Comparison of ENCODE assay signal across 32 mouse cellular contexts in genomic region chr5:135039541-135039940, GRCm38 (mm10). TPM values are rescaled to one million over a fixed set of nuclear protein-coding genes. Genes with fewer than 3 reads are reported as not detected.
DNase-seq lines count a peak whose midpoint lies in the region; ATAC-seq and TF ChIP-seq lines count a peak whose summit lies in the region.
"Had no signal": no experiment of that assay in that cellular context is flagged by ENCODE, and none has a peak within 500 bp of the region (broad histone marks: within the 10 kb centered on the region; RNA-seq: fewer than 3 reads in every experiment).

No protein-coding gene starts in this region.

- H3K4me1 ChIP-seq in forebrain, postnatal 0 days (ENCODE audit: insufficient read depth) = no peaks in the 10 kb centered on the region
- H3K4me1 ChIP-seq in forebrain, embryonic 15.5 days = no peaks in the 10 kb centered on the region
- H3K4me1 ChIP-seq in hindbrain, embryonic 16.5 days (ENCODE audit: control insufficient read depth, insufficient read depth, low read depth, low read length) = no peaks in the 10 kb centered on the region
- H3K4me1 ChIP-seq in hindbrain, postnatal 0 days (ENCODE audit: insufficient read depth, low read length) = no peaks in the 10 kb centered on the region
- peaks cover 53% of the 10 kb centered on the region for H3K4me1 ChIP-seq in liver, embryonic 12.5 days
- H3K4me1 ChIP-seq in olfactory bulb, adult 2 months (ENCODE audit: control insufficient read depth, insufficient read depth, low read length) = peaks cover 41% of the 10 kb centered on the region
- H3K4me1 ChIP-seq: lung, embryonic 15.5 days; midbrain, embryonic 12.5 days had no signal

- no peak for TF ChIP-seq CTCF in forebrain, postnatal 0 days (IDR thresholded peaks at IDR 0.05; ENCODE audit: low read depth)
- no peak for TF ChIP-seq CTCF in hindbrain, postnatal 0 days (IDR thresholded peaks at IDR 0.05; ENCODE audit: low read depth)
- TF ChIP-seq CTCF in olfactory bulb, adult 2 months (IDR thresholded peaks at IDR 0.05; ENCODE audit: insufficient read depth, low read depth, low read length) = no peak

- no peak overlapping the region for H3K4me3 ChIP-seq in forebrain, postnatal 0 days (ENCODE audit: low read depth, low read length)
- H3K4me3 ChIP-seq in forebrain, embryonic 15.5 days = no peak overlapping the region
- no peak overlapping the region for H3K4me3 ChIP-seq in hindbrain, embryonic 16.5 days (ENCODE audit: low read length)
- H3K4me3 ChIP-seq in hindbrain, postnatal 0 days (ENCODE audit: low read length) = no peak overlapping the region
- H3K4me3 ChIP-seq in liver, embryonic 12.5 days = no peak overlapping the region
- no peak overlapping the region for H3K4me3 ChIP-seq in olfactory bulb, adult 2 months (ENCODE audit: insufficient read depth, low read depth, low read length)
- H3K4me3 ChIP-seq: embryonic facial prominence, embryonic 15.5 days; forebrain, embryonic 12.5 days; gastrocnemius, adult 2 months; heart, adult 2 months; heart, embryonic 15.5 days; hindbrain, embryonic 13.5 days; limb, embryonic 12.5 days; liver, embryonic 15.5 days; lung, embryonic 15.5 days; midbrain, embryonic 12.5 days; myocyte; neural tube, embryonic 12.5 days had no signal

- no peak for DNase-seq in forebrain, postnatal 0 days
- DNase-seq in hindbrain, postnatal 0 days (ENCODE audit: low spot score) = no peak
- no peak for DNase-seq in liver
- no peak for DNase-seq in layer of hippocampus, adult 11-12 months (ENCODE audit: low spot score)
- DNase-seq: adrenal gland, adult 8-10 months; cerebellum, adult 11 months; cerebellum, adult 9-10 months; gastrocnemius, adult 2 months; gastrocnemius, postnatal 36 days; heart, adult 2 months; heart, postnatal 4 days; kidney, adult 11 months; kidney, postnatal 36 days; lung, postnatal 36 days; thymus, adult 18-20 months; thymus, postnatal 25 days had no signal

- no peaks in the 10 kb centered on the region for H3K27me3 ChIP-seq in forebrain, postnatal 0 days (ENCODE audit: insufficient read depth, low read length)
- H3K27me3 ChIP-seq in forebrain, embryonic 15.5 days = no peaks in the 10 kb centered on the region
- H3K27me3 ChIP-seq in hindbrain, embryonic 16.5 days (replicated peaks; ENCODE audit: control insufficient read depth, insufficient read depth, low read length) = no peaks in the 10 kb centered on the region
- H3K27me3 ChIP-seq in hindbrain, postnatal 0 days (ENCODE audit: insufficient read depth, low read length) = no peaks in the 10 kb centered on the region
- no peaks in the 10 kb centered on the region for H3K27me3 ChIP-seq in liver, embryonic 12.5 days (replicated peaks)
- H3K27me3 ChIP-seq: embryonic facial prominence, embryonic 15.5 days; heart, embryonic 15.5 days; hindbrain, embryonic 13.5 days; limb, embryonic 12.5 days; liver, embryonic 15.5 days; lung, embryonic 15.5 days; neural tube, embryonic 12.5 days had no signal

- H3K36me3 ChIP-seq in forebrain, postnatal 0 days (ENCODE audit: insufficient read depth) = peaks cover 15% of the 10 kb centered on the region
- H3K36me3 ChIP-seq in forebrain, embryonic 15.5 days = no peaks in the 10 kb centered on the region
- H3K36me3 ChIP-seq in hindbrain, embryonic 16.5 days (ENCODE audit: control insufficient read depth, insufficient read depth, low read length) = peaks cover 16% of the 10 kb centered on the region
- peaks cover 14% of the 10 kb centered on the region for H3K36me3 ChIP-seq in hindbrain, postnatal 0 days (ENCODE audit: insufficient read depth, low read length)
- H3K36me3 ChIP-seq in liver, embryonic 12.5 days = peaks cover 6% of the 10 kb centered on the region
- H3K36me3 ChIP-seq: liver, embryonic 15.5 days had no signal

- no peak overlapping the region for H3K9ac ChIP-seq in forebrain, postnatal 0 days
- H3K9ac ChIP-seq in forebrain, embryonic 15.5 days (replicated peaks) = no peak overlapping the region
- H3K9ac ChIP-seq in hindbrain, embryonic 16.5 days (ENCODE audit: low read depth, low read length) = 0 out of 2 replicates have a peak overlapping the region, but pooled peaks have one; percentile 18
- H3K9ac ChIP-seq in hindbrain, postnatal 0 days (replicated peaks; ENCODE audit: low read length) = no peak overlapping the region
- H3K9ac ChIP-seq in liver, embryonic 12.5 days = 0 out of 2 replicates have a peak overlapping the region, but pooled peaks have one; percentile 9
- H3K9ac ChIP-seq: embryonic facial prominence, embryonic 15.5 days; forebrain, embryonic 12.5 days; heart, embryonic 15.5 days; liver, embryonic 15.5 days; lung, embryonic 15.5 days; midbrain, embryonic 12.5 days; neural tube, embryonic 12.5 days had no signal

- TF ChIP-seq POLR2A in olfactory bulb, adult 2 months (IDR thresholded peaks at IDR 0.05; ENCODE audit: insufficient read depth, low read depth, low read length) = no peak

- no peak overlapping the region for H3K4me2 ChIP-seq in forebrain, postnatal 0 days (ENCODE audit: low read depth)
- no peak overlapping the region for H3K4me2 ChIP-seq in forebrain, embryonic 15.5 days (replicated peaks)
- no peak overlapping the region for H3K4me2 ChIP-seq in hindbrain, embryonic 16.5 days (ENCODE audit: low read length)
- no peak overlapping the region for H3K4me2 ChIP-seq in hindbrain, postnatal 0 days (ENCODE audit: low read depth, low read length)
- peak overlapping the region; percentile 70 for H3K4me2 ChIP-seq in liver, embryonic 12.5 days
- H3K4me2 ChIP-seq: embryonic facial prominence, embryonic 15.5 days; forebrain, embryonic 12.5 days; heart, embryonic 15.5 days; hindbrain, embryonic 13.5 days; limb, embryonic 12.5 days; liver, embryonic 15.5 days; lung, embryonic 15.5 days; midbrain, embryonic 12.5 days; neural tube, embryonic 12.5 days had no signal

- ATAC-seq in forebrain, postnatal 0 days = no peak
- no peak for ATAC-seq in forebrain, embryonic 15.5 days (replicated peaks)
- no peak for ATAC-seq in hindbrain, embryonic 16.5 days
- no peak for ATAC-seq in hindbrain, postnatal 0 days
- ATAC-seq in liver, embryonic 12.5 days = no peak
- ATAC-seq: inflammation-experienced regulatory T-cells, adult 6 months had no signal

- WGBS in forebrain, postnatal 0 days = 86% methylated on average over 9 of the region's 9 CpGs
- WGBS in forebrain, embryonic 15.5 days = 89% methylated on average over 9 of the region's 9 CpGs
- 89% methylated on average over 9 of the region's 9 CpGs for WGBS in hindbrain, embryonic 16.5 days
- 83% methylated on average over 9 of the region's 9 CpGs for WGBS in hindbrain, postnatal 0 days
- WGBS in liver, embryonic 12.5 days (ENCODE audit: insufficient replicate concordance) = 33% methylated on average over 9 of the region's 9 CpGs
- 74% methylated on average over 9 of the region's 9 CpGs for WGBS in olfactory bulb, adult 2 months

- H3K9me3 ChIP-seq in forebrain, postnatal 0 days (ENCODE audit: low read length) = no peaks in the 10 kb centered on the region
- no peaks in the 10 kb centered on the region for H3K9me3 ChIP-seq in forebrain, embryonic 15.5 days
- no peaks in the 10 kb centered on the region for H3K9me3 ChIP-seq in hindbrain, embryonic 16.5 days (ENCODE audit: control insufficient read depth, low read length)
- peaks cover 3% of the 10 kb centered on the region; the same call in 1 of the 2 replicates for H3K9me3 ChIP-seq in hindbrain, postnatal 0 days (ENCODE audit: low read length)
- H3K9me3 ChIP-seq in liver, embryonic 12.5 days (replicated peaks) = peaks cover 3% of the 10 kb centered on the region
- H3K9me3 ChIP-seq: embryonic facial prominence, embryonic 15.5 days; forebrain, embryonic 12.5 days; heart, embryonic 15.5 days; hindbrain, embryonic 13.5 days; lung, embryonic 15.5 days; midbrain, embryonic 12.5 days had no signal

- H3K27ac ChIP-seq in forebrain, postnatal 0 days (ENCODE audit: low read depth, low read length) = peak overlapping the region; percentile 77
- H3K27ac ChIP-seq in forebrain, embryonic 15.5 days (replicated peaks) = no peak overlapping the region
- H3K27ac ChIP-seq in hindbrain, embryonic 16.5 days (ENCODE audit: low read depth, low read length) = no peak overlapping the region
- no peak overlapping the region for H3K27ac ChIP-seq in hindbrain, postnatal 0 days
- 0 out of 2 replicates have a peak overlapping the region, but pooled peaks have one; percentile 53 for H3K27ac ChIP-seq in liver, embryonic 12.5 days
- peak overlapping the region; percentile 26 for H3K27ac ChIP-seq in olfactory bulb, adult 2 months (ENCODE audit: insufficient read depth, low read depth, low read length)
- H3K27ac ChIP-seq: embryonic facial prominence, embryonic 15.5 days; forebrain, embryonic 12.5 days; gastrocnemius, adult 2 months; heart, adult 2 months; hindbrain, embryonic 13.5 days; limb, embryonic 12.5 days; liver, embryonic 15.5 days; lung, embryonic 15.5 days; midbrain, embryonic 12.5 days; neural tube, embryonic 12.5 days had no signal

RNA-seq across cellular contexts. Expression of gene Stx1a, which starts 16.3 kb away (rescaled TPM):
- 152 and 167 TPM in 2 replicates for total RNA-seq in forebrain, postnatal 0 days (2014; rRNA removed)
- 143 and 171 TPM in 2 replicates for polyA plus RNA-seq in forebrain, postnatal 0 days (2015; fragmentation: Nextera tagmentation; extraction: Ambion mirVana)
- 78.6 and 78.9 TPM in 2 replicates for polyA plus RNA-seq in forebrain, embryonic 15.5 days (2015; fragmentation: Nextera tagmentation; extraction: Ambion mirVana)
- 147 and 162 TPM in 2 replicates for polyA plus RNA-seq in hindbrain, embryonic 16.5 days (2015; fragmentation: Nextera tagmentation; extraction: Ambion mirVana)
- total RNA-seq in hindbrain, postnatal 0 days (2014; rRNA removed) = 141 and 149 TPM in 2 replicates
- polyA plus RNA-seq in hindbrain, postnatal 0 days (2015; fragmentation: Nextera tagmentation; extraction: Ambion mirVana) = 118 and 126 TPM in 2 replicates
- polyA plus RNA-seq in liver, embryonic 12.5 days (2016; fragmentation: Nextera tagmentation; extraction: Ambion mirVana) = 2.7 and 2.8 TPM in 2 replicates
- not detected in 2 replicates for polyA plus RNA-seq in olfactory bulb, adult 2 months (2012; ENCODE audit: insufficient read depth, insufficient read length, low replicate concordance, missing spikeins)

RNA-seq across cellular contexts. Expression of gene Dnajc30, which starts 24.5 kb away (rescaled TPM):
- 11.8 and 14.6 TPM in 2 replicates for total RNA-seq in forebrain, postnatal 0 days (2014; rRNA removed)
- polyA plus RNA-seq in forebrain, postnatal 0 days (2015; fragmentation: Nextera tagmentation; extraction: Ambion mirVana) = 50.1 and 52.3 TPM in 2 replicates
- 34.6 and 39.8 TPM in 2 replicates for polyA plus RNA-seq in forebrain, embryonic 15.5 days (2015; fragmentation: Nextera tagmentation; extraction: Ambion mirVana)
- polyA plus RNA-seq in hindbrain, embryonic 16.5 days (2015; fragmentation: Nextera tagmentation; extraction: Ambion mirVana) = 44.0 and 45.3 TPM in 2 replicates
- 14.7 and 19.6 TPM in 2 replicates for total RNA-seq in hindbrain, postnatal 0 days (2014; rRNA removed)
- 43.4 and 45.3 TPM in 2 replicates for polyA plus RNA-seq in hindbrain, postnatal 0 days (2015; fragmentation: Nextera tagmentation; extraction: Ambion mirVana)
- polyA plus RNA-seq in liver, embryonic 12.5 days (2016; fragmentation: Nextera tagmentation; extraction: Ambion mirVana) = 15.9 and 19.1 TPM in 2 replicates
- not detected in 2 replicates for polyA plus RNA-seq in olfactory bulb, adult 2 months (2012; ENCODE audit: insufficient read depth, insufficient read length, low replicate concordance, missing spikeins)

RNA-seq across cellular contexts. Expression of gene Bud23, which starts 25.2 kb away (rescaled TPM):
- total RNA-seq in forebrain, postnatal 0 days (2014; rRNA removed) = 72.1 and 92.3 TPM in 2 replicates
- polyA plus RNA-seq in forebrain, postnatal 0 days (2015; fragmentation: Nextera tagmentation; extraction: Ambion mirVana) = 68.0 and 69.6 TPM in 2 replicates
- polyA plus RNA-seq in forebrain, embryonic 15.5 days (2015; fragmentation: Nextera tagmentation; extraction: Ambion mirVana) = 89.0 and 92.8 TPM in 2 replicates
- 77.0 and 81.1 TPM in 2 replicates for polyA plus RNA-seq in hindbrain, embryonic 16.5 days (2015; fragmentation: Nextera tagmentation; extraction: Ambion mirVana)
- 44.8 and 52.2 TPM in 2 replicates for total RNA-seq in hindbrain, postnatal 0 days (2014; rRNA removed)
- 64.5 TPM in 2 replicates for polyA plus RNA-seq in hindbrain, postnatal 0 days (2015; fragmentation: Nextera tagmentation; extraction: Ambion mirVana)
- polyA plus RNA-seq in liver, embryonic 12.5 days (2016; fragmentation: Nextera tagmentation; extraction: Ambion mirVana) = 97.8 and 104 TPM in 2 replicates
- not detected in 2 replicates for polyA plus RNA-seq in olfactory bulb, adult 2 months (2012; ENCODE audit: insufficient read depth, insufficient read length, low replicate concordance, missing spikeins)

RNA-seq across cellular contexts. Expression of gene Abhd11, which starts 30.6 kb away (rescaled TPM):
- 46.3 and 61.1 TPM in 2 replicates for total RNA-seq in forebrain, postnatal 0 days (2014; rRNA removed)
- polyA plus RNA-seq in forebrain, postnatal 0 days (2015; fragmentation: Nextera tagmentation; extraction: Ambion mirVana) = 86.7 and 91.4 TPM in 2 replicates
- 69.5 and 70.3 TPM in 2 replicates for polyA plus RNA-seq in forebrain, embryonic 15.5 days (2015; fragmentation: Nextera tagmentation; extraction: Ambion mirVana)
- 73.3 and 82.1 TPM in 2 replicates for polyA plus RNA-seq in hindbrain, embryonic 16.5 days (2015; fragmentation: Nextera tagmentation; extraction: Ambion mirVana)
- 60.7 and 72.4 TPM in 2 replicates for total RNA-seq in hindbrain, postnatal 0 days (2014; rRNA removed)
- 81.7 and 83.7 TPM in 2 replicates for polyA plus RNA-seq in hindbrain, postnatal 0 days (2015; fragmentation: Nextera tagmentation; extraction: Ambion mirVana)
- polyA plus RNA-seq in liver, embryonic 12.5 days (2016; fragmentation: Nextera tagmentation; extraction: Ambion mirVana) = 39.1 and 45.3 TPM in 2 replicates
- polyA plus RNA-seq in olfactory bulb, adult 2 months (2012; ENCODE audit: insufficient read depth, insufficient read length, low replicate concordance, missing spikeins) = not detected in 2 replicates

RNA-seq across cellular contexts. Expression of gene Vps37d, which starts 38.5 kb away (rescaled TPM):
- total RNA-seq in forebrain, postnatal 0 days (2014; rRNA removed) = 71.1 and 74.8 TPM in 2 replicates
- 31.1 and 34.2 TPM in 2 replicates for polyA plus RNA-seq in forebrain, postnatal 0 days (2015; fragmentation: Nextera tagmentation; extraction: Ambion mirVana)
- 35.1 and 36.3 TPM in 2 replicates for polyA plus RNA-seq in forebrain, embryonic 15.5 days (2015; fragmentation: Nextera tagmentation; extraction: Ambion mirVana)
- 29.4 and 29.8 TPM in 2 replicates for polyA plus RNA-seq in hindbrain, embryonic 16.5 days (2015; fragmentation: Nextera tagmentation; extraction: Ambion mirVana)
- 97.1 and 100 TPM in 2 replicates for total RNA-seq in hindbrain, postnatal 0 days (2014; rRNA removed)
- 28.6 and 30.0 TPM in 2 replicates for polyA plus RNA-seq in hindbrain, postnatal 0 days (2015; fragmentation: Nextera tagmentation; extraction: Ambion mirVana)
- polyA plus RNA-seq in liver, embryonic 12.5 days (2016; fragmentation: Nextera tagmentation; extraction: Ambion mirVana) = 1.2 and 1.3 TPM in 2 replicates
- not detected in 2 replicates for polyA plus RNA-seq in olfactory bulb, adult 2 months (2012; ENCODE audit: insufficient read depth, insufficient read length, low replicate concordance, missing spikeins)
- total RNA-seq: G1E had no signal
- polyA plus RNA-seq: inflammation-experienced regulatory T-cells, adult 6 months had no signal

Comparison
In these comparisons a context has a peak if more than half of its experiments do, and no peak if none do; other contexts are left out.
1. H3K27ac ChIP-seq: peak in forebrain, postnatal 0 days (single experiment), liver, embryonic 12.5 days (single experiment) and olfactory bulb, adult 2 months (single experiment); none in forebrain, embryonic 15.5 days (single experiment), hindbrain, embryonic 16.5 days (single experiment) and hindbrain, postnatal 0 days (single experiment).
2. H3K9ac ChIP-seq: peak in hindbrain, embryonic 16.5 days (single experiment) and liver, embryonic 12.5 days (single experiment); none in forebrain, postnatal 0 days (single experiment), forebrain, embryonic 15.5 days (single experiment) and hindbrain, postnatal 0 days (single experiment).
3. RNA of gene Stx1a, which starts 16.3 kb away (polyA plus RNA-seq): 143 to 171 TPM in forebrain, postnatal 0 days, 147 to 162 TPM in hindbrain, embryonic 16.5 days, 118 to 126 TPM in hindbrain, postnatal 0 days and 78.6 to 78.9 TPM in forebrain, embryonic 15.5 days; 2.7 to 2.8 TPM in liver, embryonic 12.5 days and not detected in olfactory bulb, adult 2 months; every median in the first group is over 10 times any median in the second.